Mouse (Mus musculus) heart, adult 2 months (tissue): ENCODE data around the gene Pld5.

Experiments
- EP300 ChIP-seq: fragments of 200-500 bp; IDR thresholded peaks from 2 replicates; pipeline ENCODE4 v1.6.1; 2011; ENCODE audit warnings: low read depth, low read length, control low read depth; ENCODE audit not compliant: insufficient read depth
- POLR2A ChIP-seq: fragments of 200-500 bp; IDR thresholded peaks from 2 replicates; pipeline ENCODE4 v1.6.1; 2011; ENCODE audit warnings: mild to moderate bottlenecking, low read depth, low read length, control low read depth; ENCODE audit not compliant: insufficient read depth

DNA sequence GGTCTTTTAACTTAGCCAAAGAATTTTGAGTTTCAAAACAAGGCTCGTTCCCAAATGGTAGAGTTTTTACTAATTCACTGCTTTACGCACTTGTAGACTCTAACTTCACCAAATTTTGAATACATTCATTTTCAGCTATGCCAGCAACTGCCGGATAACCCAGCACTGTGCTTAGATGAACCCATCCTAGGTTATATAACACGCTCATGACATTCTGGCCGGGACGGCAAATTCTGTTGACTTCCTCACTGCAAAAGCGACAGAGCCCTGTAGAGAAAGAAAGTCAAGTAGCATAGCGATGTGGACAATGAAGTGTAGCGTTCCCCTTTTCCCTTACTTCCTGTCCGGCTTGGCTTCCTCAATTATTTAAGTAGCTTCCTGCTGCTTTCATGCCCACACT is 51.3 kb downstream of the Pld5 start:
- TF ChIP-seq POLR2A = no peak
- no peak for TF ChIP-seq EP300
